Mouse (Mus musculus) C3H10T1/2 (cell line): Measurements from ENCODE around the gene D430019H16Rik. TPM values are rescaled to one million over a fixed set of nuclear protein-coding genes. Genes with fewer than 3 reads are reported as not detected.

Experiments
- polyA plus RNA-seq, 2 experiments: library from polyadenylated mRNA; unstranded; fragments of >200 nt; fragmentation: generic; extraction: Trizol; gene quantifications; one replicate each; pipeline ENCODE4 v1.2.1; 2012; ENCODE audit warnings: missing spikeins in 2 of 2

The D430019H16Rik gene
- under 1 TPM in 1 of 2 experiments, not detected in 1; 0.02 TPM for polyA plus RNA-seq

GRCm38 (mm10) chr12:105453670-105454257, at the start of gene D430019H16Rik:
Gene D430019H16Rik (plus strand): TSS chr12:105453856.

Other genes starting within 250 kb of the D430019H16Rik start
- gene Tcl1, start 231.1 kb upstream of the D430019H16Rik start, polyA plus RNA-seq = not detected
- not detected for gene Tunar, start 120.0 kb upstream of the D430019H16Rik start, polyA plus RNA-seq
- gene Bdkrb2, start 109.4 kb downstream of the D430019H16Rik start, polyA plus RNA-seq = under 1 TPM; 0.72 to 0.89 TPM
- gene Bdkrb1, start 149.2 kb downstream of the D430019H16Rik start, polyA plus RNA-seq = 10 to 100 TPM; 10.1 to 12.0 TPM
- gene Gskip, start 231.0 kb downstream of the D430019H16Rik start, polyA plus RNA-seq = 10 to 100 TPM in 1 of 2 experiments, 1 to 10 TPM in 1; 2.3 to 12.2 TPM
- 10 to 100 TPM in 1 of 2 experiments, 1 to 10 TPM in 1; 3.2 to 14.6 TPM for gene Atg2b, start 231.4 kb downstream of the D430019H16Rik start, polyA plus RNA-seq